Comparison of ENCODE assay signal across 8 mouse cellular contexts in genomic region chr10:13982769-13983381, GRCm38 (mm10). TPM values are rescaled to one million over a fixed set of nuclear protein-coding genes. Genes with fewer than 3 reads are reported as not detected.
A peak's percentile ranks its signal among the peaks of the same experiment; 100 is the strongest.
DNase-seq lines count a peak whose midpoint lies in the region; ATAC-seq and TF ChIP-seq lines count a peak whose summit lies in the region.

No protein-coding gene starts in this region.

- peaks cover 14% of the 10 kb centered on the region for H3K4me1 ChIP-seq in cortical plate, adult 2 months (ENCODE audit: control insufficient read depth, insufficient read depth, low read length)

- no peak for TF ChIP-seq CTCF in cortical plate, adult 2 months (IDR thresholded peaks at IDR 0.05; ENCODE audit: extremely low read depth, insufficient read depth, low read length)

- TF ChIP-seq POLR2A in cortical plate, adult 2 months (IDR thresholded peaks at IDR 0.05; ENCODE audit: extremely low read depth, insufficient read depth, low read length) = peak; percentile 51

- DNase-seq in gastrocnemius, postnatal 14 days = peak; percentile 76
- peak; percentile 64 to 78 for DNase-seq in left cerebral cortex, postnatal 14 days (ENCODE audit: low spot score in 2 of 2)
- DNase-seq in right cerebral cortex, adult 2 months (ENCODE audit: low spot score in 2 of 2) = peak; percentile 61 to 72
- DNase-seq in urinary bladder, postnatal 10 days (ENCODE audit: low spot score) = peak; percentile 17

- peak; percentile 84 for ATAC-seq in activated CD4-positive, CD25-positive, alpha-beta regulatory T cell, adult 4 months
- peak; percentile 86 for ATAC-seq in inflammation-experienced regulatory T-cells, adult 6 months
- peak; percentile 93 for ATAC-seq in megakaryocyte progenitor cell, adult 5-6 weeks (replicated peaks; ENCODE audit: poor library complexity)

- peak overlapping the region; percentile 98 for H3K27ac ChIP-seq in cortical plate, adult 2 months (ENCODE audit: insufficient read depth, low read length)

- peak overlapping the region; percentile 35 for H3K4me3 ChIP-seq in cortical plate, adult 2 months (ENCODE audit: insufficient read depth, low read length)

- intact Hi-C loops in gastrocnemius, postnatal 14 days (cut with DNase I; ENCODE audit: low total_unique reads) = no loop called here
- intact Hi-C loops in left cerebral cortex, postnatal 14 days (cut with DNase I) = loop anchor here (5.0 kb wide), 1 partner anchor 99 kb away; no protein-coding TSS in a partner anchor

RNA-seq across cellular contexts. Expression of gene Hivep2, which starts 17.0 kb away (rescaled TPM):
- polyA plus RNA-seq in activated CD4-positive, CD25-positive, alpha-beta regulatory T cell, adult 4 months (2017; shearing (Covaris generic)) = 10 to 100 TPM; 21.7 to 27.0 TPM
- 101 and 113 TPM in 2 replicates for polyA plus RNA-seq in cortical plate, adult 2 months (2012; rRNA removed)
- 10 to 100 TPM; 43.3 to 46.8 TPM for total RNA-seq in gastrocnemius, postnatal 14 days (2021)
- polyA plus RNA-seq in inflammation-experienced regulatory T-cells, adult 6 months (2017; shearing (Covaris generic)) = 10 to 100 TPM; 19.4 to 32.6 (median 24.8) TPM
- total RNA-seq in left cerebral cortex, postnatal 14 days (2021) = 100 to 1,000 TPM; 287 to 310 TPM
- total RNA-seq in megakaryocyte progenitor cell, adult 5-6 weeks (2015) = 1.2 and 2.0 TPM in 2 replicates
- 0.57 and 1.6 TPM in 2 replicates for total RNA-seq in megakaryocyte progenitor cell, adult 5-6 weeks (2017)

Comparison
In these comparisons a context has a peak if more than half of its experiments do, and no peak if none do; other contexts are left out.
1. Peak in every context shown above with its lines: DNase-seq, ATAC-seq, H3K4me3 ChIP-seq and H3K27ac ChIP-seq.
2. DNase-seq: peak in every context shown above with its lines; median percentile 76 in gastrocnemius, postnatal 14 days; 71 in left cerebral cortex, postnatal 14 days; 66 in right cerebral cortex, adult 2 months; 17 in urinary bladder, postnatal 10 days.
3. RNA of gene Hivep2, which starts 17.0 kb away (total RNA-seq): 287 to 310 TPM in left cerebral cortex, postnatal 14 days and 43.3 to 46.8 TPM in gastrocnemius, postnatal 14 days; 0.57 to 2.0 TPM in megakaryocyte progenitor cell, adult 5-6 weeks; every median in the first group is over 10 times any median in the second.